Mouse (Mus musculus) stomach, embryonic 16.5 days (tissue): Measurements from ENCODE around the gene Fbxo42. TPM values are rescaled to one million over a fixed set of nuclear protein-coding genes. Genes with fewer than 3 reads are reported as not detected.

Experiments
- ATAC-seq: fragments of 200-750 bp; cut with Nextera tagmentation; 2 replicates; pipeline ENCODE4 v1.8.0; 2017; ENCODE audit warnings: moderate number of reproducible peaks, moderate TSS enrichment; ENCODE audit not compliant: insufficient read depth, low FRiP score
- H3K27ac ChIP-seq: fragments of 300-500 bp; sonication (generic); 2 replicates; pipeline ENCODE4 v1.5.1; 2014; ENCODE audit warnings: low read length
- H3K27me3 ChIP-seq: fragments of 300-500 bp; sonication (generic); 2 replicates; pipeline ENCODE4 v1.6.1; 2014; ENCODE audit warnings: low read length, control low read depth, mixed read lengths; ENCODE audit not compliant: control insufficient read depth, insufficient read depth
- H3K36me3 ChIP-seq: fragments of 300-500 bp; sonication (generic); 2 replicates; pipeline ENCODE4 v1.6.1; 2014; ENCODE audit warnings: low read length; ENCODE audit not compliant: control insufficient read depth, insufficient read depth
- H3K4me1 ChIP-seq: fragments of 300-500 bp; sonication (generic); 2 replicates; pipeline ENCODE4 v1.6.1; 2014; ENCODE audit warnings: low read length, control low read depth, mixed read lengths; ENCODE audit not compliant: control insufficient read depth, insufficient read depth
- H3K4me2 ChIP-seq: fragments of 300-500 bp; sonication (generic); 2 replicates; pipeline ENCODE4 v1.6.1; 2014; ENCODE audit warnings: low read depth, low read length, mixed read lengths
- H3K4me3 ChIP-seq: fragments of 300-500 bp; sonication (generic); replicated peaks from 2 replicates; pipeline ENCODE4 v1.5.1; 2014; ENCODE audit warnings: mild to moderate bottlenecking, low read length
- H3K9ac ChIP-seq: fragments of 300-500 bp; sonication (generic); 2 replicates; pipeline ENCODE4 v1.6.1; 2014; ENCODE audit warnings: low read length
- H3K9me3 ChIP-seq: fragments of 300-500 bp; sonication (generic); replicated peaks from 2 replicates; pipeline ENCODE4 v1.6.1; 2016; ENCODE audit warnings: low read length, control low read depth; ENCODE audit not compliant: control insufficient read depth
- WGBS: fragments of 180-500 bp; shearing (Covaris S2); extraction: QIAGEN DNeasy Blood & Tissue Kit; methylation state at CpG from one replicate; pipeline ENCODE4 v1.1.7; 2014; 5-methylcytosine and 5-hydroxymethylcytosine counted together
- polyA plus RNA-seq: library from polyadenylated mRNA; unstranded; fragments of >200 nt; fragmentation: Nextera tagmentation; extraction: Ambion mirVana; gene quantifications from 2 replicates; pipeline ENCODE4 v1.2.1, GENCODE M21; 2015

Fbxo42 gene
- polyA plus RNA-seq, 1 experiment from 2014 or later, result 22.0 TPM

GRCm38 (mm10) chr4:141213342-141213741, 65.6 kb downstream of the Fbxo42 start:
- peak; percentile 14; the same call in 1 of the 2 replicates for ATAC-seq
- Histone ChIP-seq H3K27ac (peak overlapping the region; percentile 63; the same call in 1 of the 2 replicates), H3K4me3 (peak overlapping the region; percentile 75), H3K36me3 (no peaks in the 10 kb centered on the region), H3K9ac (peak overlapping the region; percentile 78; the same call in 1 of the 2 replicates), H3K4me1 (peaks cover 19% of the 10 kb centered on the region), H3K9me3 (no peaks in the 10 kb centered on the region), H3K27me3 (no peaks in the 10 kb centered on the region), H3K4me2 (peak overlapping the region; percentile 94)
- WGBS, result 41% methylated on average over 2 of the region's 2 CpGs

- Histone ChIP-seq H3K9me3 (no peaks in the 10 kb centered on the region), H3K27ac (peak within 1 kb of the TSS; percentile 63; the same call in 1 of the 2 replicates), H3K4me3 (peak within 1 kb of the TSS; percentile 75), H3K36me3 (no peaks in the 10 kb centered on the region), H3K4me1 (peaks cover 19% of the 10 kb centered on the region), H3K27me3 (no peaks in the 10 kb centered on the region), H3K9ac (peak within 1 kb of the TSS; percentile 78), H3K4me2 (peak within 1 kb of the TSS; percentile 94)
- WGBS, result under 1% methylated on average over 24 of the region's 24 CpGs
- peak; percentile 83 for ATAC-seq
Observed at GRCm38 (mm10) chr4:141213770-141214336, 66.1 kb downstream of the Fbxo42 start, which contains the start of gene Rsg1. Rsg1 (plus strand) TSS chr4:141213956.

- peak overlapping the region; percentile 78 for H3K9ac ChIP-seq
- H3K9me3 ChIP-seq, result no peaks in the 10 kb centered on the region
- WGBS, result under 1% methylated on average over 16 of the region's 16 CpGs
- no peaks in the 10 kb centered on the region for H3K27me3 ChIP-seq
- ATAC-seq, result peak; percentile 56; the same call in 1 of the 2 replicates
- H3K27ac ChIP-seq, result no peak overlapping the region
- no peaks in the 10 kb centered on the region for H3K36me3 ChIP-seq
- H3K4me3 ChIP-seq, result peak overlapping the region; percentile 75
- peaks cover 19% of the 10 kb centered on the region for H3K4me1 ChIP-seq
- H3K4me2 ChIP-seq, result peak overlapping the region; percentile 94
Observed at GRCm38 (mm10) chr4:141214337-141214851, 66.7 kb downstream of the Fbxo42 start.

- Histone ChIP-seq H3K27me3 (no peaks in the 10 kb centered on the region), H3K4me1 (peaks cover 1% of the 10 kb centered on the region; the same call in 1 of the 2 replicates), H3K27ac (no peak overlapping the region), H3K9ac (no peak overlapping the region), H3K4me3 (no peak overlapping the region), H3K4me2 (no peak overlapping the region), H3K9me3 (no peaks in the 10 kb centered on the region), H3K36me3 (0 out of 2 replicates have a peak, but pooled peaks cover 4% of the 10 kb centered on the region)
- no peak for ATAC-seq
- WGBS, result 92% methylated on average over 20 of the region's 20 CpGs
Observed at GRCm38 (mm10) chr4:141219583-141220213, 72.0 kb downstream of the Fbxo42 start.

GRCm38 (mm10) chr4:141221848-141222247, 74.1 kb downstream of the Fbxo42 start:
- Histone ChIP-seq H3K27ac (no peak overlapping the region), H3K4me2 (no peak overlapping the region), H3K9me3 (no peaks in the 10 kb centered on the region), H3K27me3 (no peaks in the 10 kb centered on the region), H3K4me1 (no peaks in the 10 kb centered on the region), H3K9ac (no peak overlapping the region), H3K36me3 (0 out of 2 replicates have a peak, but pooled peaks cover 4% of the 10 kb centered on the region), H3K4me3 (no peak overlapping the region)
- 74% methylated on average over 2 of the region's 2 CpGs for WGBS
- ATAC-seq, result no peak

- no peaks in the 10 kb centered on the region for H3K9me3 ChIP-seq
- no peaks in the 10 kb centered on the region for H3K27me3 ChIP-seq
- no peaks in the 10 kb centered on the region for H3K4me1 ChIP-seq
- WGBS, result 90% methylated on average over 5 of the region's 5 CpGs
- no peak overlapping the region for H3K27ac ChIP-seq
- H3K9ac ChIP-seq, result no peak overlapping the region
- no peak overlapping the region for H3K4me3 ChIP-seq
- no peak for ATAC-seq
- H3K36me3 ChIP-seq, result 0 out of 2 replicates have a peak, but pooled peaks cover 4% of the 10 kb centered on the region
- H3K4me2 ChIP-seq, result no peak overlapping the region
Observed at GRCm38 (mm10) chr4:141222752-141223151, 75.0 kb downstream of the Fbxo42 start.

GRCm38 (mm10) chr4:141228687-141229086, 81.0 kb downstream of the Fbxo42 start:
- ATAC-seq, result no peak
- no peak overlapping the region for H3K27ac ChIP-seq
- H3K36me3 ChIP-seq, result no peaks in the 10 kb centered on the region
- no peaks in the 10 kb centered on the region for H3K4me1 ChIP-seq
- H3K4me2 ChIP-seq, result no peak overlapping the region
- no peaks in the 10 kb centered on the region for H3K27me3 ChIP-seq
- no peaks in the 10 kb centered on the region for H3K9me3 ChIP-seq
- no peak overlapping the region for H3K4me3 ChIP-seq
- WGBS, result 65% methylated on average over 7 of the region's 7 CpGs
- no peak overlapping the region for H3K9ac ChIP-seq

GRCm38 (mm10) chr4:141233196-141233595, 85.5 kb downstream of the Fbxo42 start:
- no peak for ATAC-seq
- Histone ChIP-seq H3K4me2 (no peak overlapping the region), H3K36me3 (no peaks in the 10 kb centered on the region), H3K9ac (no peak overlapping the region), H3K4me1 (no peaks in the 10 kb centered on the region), H3K4me3 (no peak overlapping the region), H3K9me3 (no peaks in the 10 kb centered on the region), H3K27ac (no peak overlapping the region), H3K27me3 (no peaks in the 10 kb centered on the region)
- 84% methylated on average over 4 of the region's 4 CpGs for WGBS

GRCm38 (mm10) chr4:141235537-141236111, 87.9 kb downstream of the Fbxo42 start:
- H3K9ac ChIP-seq, result no peak overlapping the region
- H3K27ac ChIP-seq, result no peak overlapping the region
- H3K36me3 ChIP-seq, result no peaks in the 10 kb centered on the region
- H3K9me3 ChIP-seq, result no peaks in the 10 kb centered on the region
- H3K4me1 ChIP-seq, result peaks cover 8% of the 10 kb centered on the region; the same call in 1 of the 2 replicates
- no peak overlapping the region for H3K4me2 ChIP-seq
- H3K4me3 ChIP-seq, result no peak overlapping the region
- no peak for ATAC-seq
- 72% methylated on average over 6 of the region's 6 CpGs for WGBS
- no peaks in the 10 kb centered on the region for H3K27me3 ChIP-seq
